Mouse (Mus musculus): ENCODE data around the gene Gm42906.

DNA sequence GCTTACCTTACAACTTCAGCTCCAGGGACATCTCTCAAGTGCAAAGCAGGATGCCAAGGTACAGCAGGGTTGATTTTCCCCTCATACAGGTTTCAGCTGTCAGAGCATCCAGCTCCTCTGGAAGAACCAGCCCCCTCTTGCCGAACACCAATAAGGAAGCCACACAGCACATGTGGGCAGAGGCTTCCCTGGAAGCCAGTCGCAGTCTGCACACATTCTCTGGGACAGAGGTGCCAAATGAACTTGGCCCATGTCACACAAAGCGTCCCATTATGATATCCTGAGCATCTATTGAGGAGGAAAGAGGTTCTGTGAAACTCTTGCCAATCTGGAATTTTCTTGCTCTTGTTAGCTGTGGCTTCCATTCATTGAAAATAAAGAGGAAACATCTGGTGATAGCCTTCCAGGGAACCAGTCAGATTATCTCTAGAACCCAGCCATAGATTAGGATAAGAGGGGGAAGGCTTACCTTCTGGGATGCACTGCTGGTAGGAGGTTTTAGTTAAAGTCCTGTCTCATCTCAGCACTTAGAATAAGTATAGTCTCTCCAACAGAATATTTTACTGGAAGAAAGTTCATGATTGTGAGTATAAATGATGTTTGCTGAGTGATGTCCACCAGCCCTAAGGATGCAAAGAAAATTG is at the start of gene Gm42906:
- no peak for TF ChIP-seq CTCF (IDR thresholded peaks at IDR 0.05; ENCODE audit: control insufficient read depth, insufficient read depth, insufficient read length)
- TF ChIP-seq MAX (IDR thresholded peaks at IDR 0.05) = no peak
- TF ChIP-seq FOSL1 (IDR thresholded peaks at IDR 0.05; ENCODE audit: insufficient read depth, low read length, poor library complexity, severe bottlenecking) = no peak

All from C2C12 (cell line).